Mouse (Mus musculus): Measurements from ENCODE around the gene Ppif. TPM values are rescaled to one million over a fixed set of nuclear protein-coding genes. Genes with fewer than 3 reads are reported as not detected.

Gene Ppif
- polyA plus RNA-seq, 1 experiment = 42.2 TPM

DNA sequence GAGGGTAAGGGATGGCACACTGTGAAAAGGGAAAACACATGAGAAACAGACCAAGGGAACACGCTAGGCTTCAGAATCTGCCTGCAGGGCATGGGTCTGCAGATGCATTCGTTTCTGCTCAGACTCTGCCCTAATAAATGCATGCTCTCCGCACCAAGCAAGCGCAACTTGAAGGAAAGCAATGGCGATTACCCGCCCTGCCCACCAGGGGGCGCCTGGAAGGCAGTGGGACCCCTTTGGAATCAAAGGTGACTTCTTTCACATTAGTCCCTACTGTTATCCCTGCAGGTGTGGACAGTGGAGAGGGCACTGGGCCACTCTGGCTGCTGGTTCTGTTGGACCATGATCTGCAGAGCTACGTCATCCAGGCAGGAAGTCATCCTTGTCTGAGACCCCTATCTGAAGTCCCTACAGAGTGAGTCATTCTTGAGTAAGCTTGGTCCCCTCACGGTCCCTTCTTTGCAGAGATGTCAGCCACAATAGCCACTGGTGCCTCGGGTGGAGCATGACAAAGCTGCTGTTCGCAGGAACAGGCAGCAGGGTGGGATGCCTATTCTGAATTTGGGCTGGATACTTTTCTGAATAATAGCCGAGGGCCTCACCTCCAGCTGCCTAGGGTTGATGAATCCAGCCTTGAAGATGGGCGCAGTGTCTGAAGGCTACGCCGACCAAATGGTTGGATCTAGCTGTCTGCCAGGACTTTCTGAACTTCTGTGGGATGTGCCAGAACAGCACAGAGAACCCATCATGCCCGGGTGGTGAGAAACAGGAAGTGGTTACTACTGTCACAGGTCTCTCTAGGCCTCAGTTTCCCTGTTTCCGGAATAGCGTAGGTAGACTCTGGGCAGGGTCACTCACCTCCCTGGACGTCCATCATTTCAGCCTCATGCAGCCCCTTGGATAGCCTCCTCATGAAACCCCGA lies 32.5 kb downstream of the Ppif start:
- TF ChIP-seq CTCF (IDR thresholded peaks at IDR 0.05; ENCODE audit: low read depth, low read length) = peak; percentile 95
- TF ChIP-seq EP300 (IDR thresholded peaks at IDR 0.05; ENCODE audit: insufficient read depth, low read depth, low read length) = no peak
- H3K4me3 ChIP-seq (ENCODE audit: low read depth, low read length) = no peak overlapping the region
- H3K27ac ChIP-seq (ENCODE audit: insufficient read depth, low read length) = no peak overlapping the region
- H3K27me3 ChIP-seq (ENCODE audit: control insufficient read depth, insufficient read depth, low read length, poor library complexity, severe bottlenecking) = no peaks in the 10 kb centered on the region
- H3K4me1 ChIP-seq (ENCODE audit: control insufficient read depth, insufficient read depth, low read length) = no peaks in the 10 kb centered on the region
- H3K9me3 ChIP-seq (replicated peaks; ENCODE audit: control insufficient read depth, insufficient read depth, low read length, poor library complexity, severe bottlenecking) = no peaks in the 10 kb centered on the region
- no peak overlapping the region for H3K9ac ChIP-seq (ENCODE audit: low read depth, poor library complexity, severe bottlenecking)
- H3K36me3 ChIP-seq (ENCODE audit: control insufficient read depth, insufficient read depth, low read length, poor library complexity, severe bottlenecking) = no peaks in the 10 kb centered on the region

GRCm38 (mm10) chr14:25727149-25727510 lies 33.2 kb downstream of the Ppif start:
- no peak overlapping the region for H3K27ac ChIP-seq (ENCODE audit: insufficient read depth, low read length)
- TF ChIP-seq EP300 (IDR thresholded peaks at IDR 0.05; ENCODE audit: insufficient read depth, low read depth, low read length) (no peak), POLR2A (IDR thresholded peaks at IDR 0.05; ENCODE audit: insufficient read depth, low read length) (no peak), CTCF (IDR thresholded peaks at IDR 0.05; ENCODE audit: low read depth, low read length) (no peak)
- no peaks in the 10 kb centered on the region for H3K27me3 ChIP-seq (ENCODE audit: control insufficient read depth, insufficient read depth, low read length, poor library complexity, severe bottlenecking)
- H3K9ac ChIP-seq (ENCODE audit: low read depth, poor library complexity, severe bottlenecking) = no peak overlapping the region
- no peaks in the 10 kb centered on the region for H3K9me3 ChIP-seq (replicated peaks; ENCODE audit: control insufficient read depth, insufficient read depth, low read length, poor library complexity, severe bottlenecking)
- no peak overlapping the region for H3K4me3 ChIP-seq (ENCODE audit: low read depth, low read length)
- no peaks in the 10 kb centered on the region for H3K4me1 ChIP-seq (ENCODE audit: control insufficient read depth, insufficient read depth, low read length)
- no peaks in the 10 kb centered on the region for H3K36me3 ChIP-seq (ENCODE audit: control insufficient read depth, insufficient read depth, low read length, poor library complexity, severe bottlenecking)

- H3K27me3 ChIP-seq (ENCODE audit: control insufficient read depth, insufficient read depth, low read length, poor library complexity, severe bottlenecking) = no peaks in the 10 kb centered on the region
- H3K9me3 ChIP-seq (replicated peaks; ENCODE audit: control insufficient read depth, insufficient read depth, low read length, poor library complexity, severe bottlenecking) = no peaks in the 10 kb centered on the region
- H3K27ac ChIP-seq (ENCODE audit: insufficient read depth, low read length) = no peak overlapping the region
- H3K36me3 ChIP-seq (ENCODE audit: control insufficient read depth, insufficient read depth, low read length, poor library complexity, severe bottlenecking) = no peaks in the 10 kb centered on the region
- H3K4me1 ChIP-seq (ENCODE audit: control insufficient read depth, insufficient read depth, low read length) = no peaks in the 10 kb centered on the region
- no peak overlapping the region for H3K9ac ChIP-seq (ENCODE audit: low read depth, poor library complexity, severe bottlenecking)
- no peak for TF ChIP-seq EP300 (IDR thresholded peaks at IDR 0.05; ENCODE audit: insufficient read depth, low read depth, low read length)
- TF ChIP-seq CTCF (IDR thresholded peaks at IDR 0.05; ENCODE audit: low read depth, low read length) = no peak
- no peak for TF ChIP-seq POLR2A (IDR thresholded peaks at IDR 0.05; ENCODE audit: insufficient read depth, low read length)
- H3K4me3 ChIP-seq (ENCODE audit: low read depth, low read length) = no peak overlapping the region
These were observed 41.1 kb downstream of the Ppif start for GRCm38 (mm10) chr14:25734736-25735716.

DNA sequence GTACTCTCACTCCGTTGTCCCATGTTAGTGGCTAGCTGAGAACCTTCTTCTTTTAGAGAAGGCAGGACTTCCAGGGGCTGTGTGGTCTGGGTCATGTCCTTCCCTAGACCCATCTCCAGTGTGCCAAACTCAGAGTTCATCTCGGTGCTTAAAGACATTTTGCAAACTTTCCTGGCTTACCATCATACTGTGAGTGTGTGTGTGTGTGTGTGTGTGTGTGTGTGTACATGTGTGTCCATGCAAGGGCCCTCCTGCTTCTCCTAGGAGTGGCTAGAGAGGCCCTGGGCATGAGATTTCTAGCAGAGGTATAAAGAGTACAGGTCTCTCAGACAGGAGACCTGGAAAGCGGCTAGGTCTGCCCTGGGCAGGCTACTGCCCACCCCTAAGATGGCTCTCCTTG lies 42.2 kb downstream of the Ppif start:
- no peak for TF ChIP-seq CTCF (IDR thresholded peaks at IDR 0.05; ENCODE audit: low read depth, low read length)
- TF ChIP-seq POLR2A (IDR thresholded peaks at IDR 0.05; ENCODE audit: insufficient read depth, low read length) = no peak
- no peak for TF ChIP-seq EP300 (IDR thresholded peaks at IDR 0.05; ENCODE audit: insufficient read depth, low read depth, low read length)
- Histone ChIP-seq H3K4me3 (ENCODE audit: low read depth, low read length) (no peak overlapping the region), H3K27ac (ENCODE audit: insufficient read depth, low read length) (no peak overlapping the region), H3K36me3 (ENCODE audit: control insufficient read depth, insufficient read depth, low read length, poor library complexity, severe bottlenecking) (no peaks in the 10 kb centered on the region), H3K27me3 (ENCODE audit: control insufficient read depth, insufficient read depth, low read length, poor library complexity, severe bottlenecking) (no peaks in the 10 kb centered on the region), H3K9ac (ENCODE audit: low read depth, poor library complexity, severe bottlenecking) (no peak overlapping the region), H3K9me3 (replicated peaks; ENCODE audit: control insufficient read depth, insufficient read depth, low read length, poor library complexity, severe bottlenecking) (no peaks in the 10 kb centered on the region), H3K4me1 (ENCODE audit: control insufficient read depth, insufficient read depth, low read length) (no peaks in the 10 kb centered on the region)

DNA sequence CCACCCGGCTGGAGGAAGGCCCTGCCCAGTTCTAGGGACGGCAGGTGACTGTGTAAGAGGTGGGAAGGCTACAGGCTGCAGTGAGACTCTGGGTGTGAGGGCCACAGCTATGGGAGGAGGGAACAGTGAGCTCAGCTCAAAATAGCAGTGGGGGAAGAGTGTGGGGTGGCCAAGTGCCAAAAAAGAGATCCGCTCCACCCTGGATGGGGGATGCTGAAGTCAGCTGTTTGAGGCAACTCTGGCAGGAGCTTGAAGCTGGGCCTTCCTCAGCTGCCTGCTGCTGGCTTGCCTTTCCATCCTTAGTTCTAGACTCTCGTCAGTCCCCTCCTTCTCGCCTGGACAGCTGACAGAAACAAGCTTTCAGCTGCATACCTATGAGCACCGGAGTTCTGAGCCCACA lies 42.6 kb downstream of the Ppif start:
- Histone ChIP-seq H3K27me3 (ENCODE audit: control insufficient read depth, insufficient read depth, low read length, poor library complexity, severe bottlenecking) (no peaks in the 10 kb centered on the region), H3K4me1 (ENCODE audit: control insufficient read depth, insufficient read depth, low read length) (no peaks in the 10 kb centered on the region), H3K36me3 (ENCODE audit: control insufficient read depth, insufficient read depth, low read length, poor library complexity, severe bottlenecking) (no peaks in the 10 kb centered on the region), H3K9me3 (replicated peaks; ENCODE audit: control insufficient read depth, insufficient read depth, low read length, poor library complexity, severe bottlenecking) (no peaks in the 10 kb centered on the region), H3K4me3 (ENCODE audit: low read depth, low read length) (no peak overlapping the region), H3K27ac (ENCODE audit: insufficient read depth, low read length) (no peak overlapping the region), H3K9ac (ENCODE audit: low read depth, poor library complexity, severe bottlenecking) (no peak overlapping the region)
- TF ChIP-seq EP300 (IDR thresholded peaks at IDR 0.05; ENCODE audit: insufficient read depth, low read depth, low read length) (no peak), CTCF (IDR thresholded peaks at IDR 0.05; ENCODE audit: low read depth, low read length) (no peak), POLR2A (IDR thresholded peaks at IDR 0.05; ENCODE audit: insufficient read depth, low read length) (no peak)

All from ES-Bruce4 (cell line).